ENCODE assay signal across 27 mouse cellular contexts in the genomic region with DNA sequence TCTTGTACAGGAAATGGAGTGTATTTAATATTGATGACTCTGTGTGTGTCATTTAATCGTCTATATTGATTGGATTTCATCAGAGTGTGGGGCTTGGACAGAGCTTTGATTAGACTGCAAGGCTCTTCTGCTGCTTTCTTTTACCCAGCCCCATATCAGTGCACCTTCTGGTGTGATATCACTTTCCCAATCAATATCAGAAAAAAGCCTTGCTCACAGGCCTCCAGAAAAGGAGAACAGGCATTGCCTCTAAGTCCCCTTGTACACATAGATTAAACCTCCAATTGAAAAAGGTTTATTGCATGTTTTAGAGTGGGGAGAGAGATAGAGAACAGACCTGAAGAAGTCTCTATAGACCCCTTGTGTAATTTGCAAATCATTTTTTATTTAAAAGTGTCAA.
"Had no signal": no experiment of that assay in that cellular context is flagged by ENCODE, and none has a peak within 500 bp of the region (broad histone marks: within the 10 kb centered on the region; RNA-seq: fewer than 3 reads in every experiment).

No protein-coding gene starts in this region.

- H3K27me3 ChIP-seq: embryonic facial prominence, embryonic 12.5 days; embryonic facial prominence, embryonic 13.5 days; embryonic facial prominence, embryonic 15.5 days; forebrain, embryonic 12.5 days; forebrain, embryonic 13.5 days; forebrain, embryonic 15.5 days had no signal

- H3K4me3 ChIP-seq: embryonic facial prominence, embryonic 10.5 days; embryonic facial prominence, embryonic 12.5 days; embryonic facial prominence, embryonic 13.5 days; embryonic facial prominence, embryonic 15.5 days; erythroblast, embryonic 14.5 days; forebrain, embryonic 10.5 days; forebrain, embryonic 12.5 days; forebrain, embryonic 13.5 days; forebrain, embryonic 15.5 days; gastrocnemius, adult 2 months; heart, adult 2 months had no signal

- H3K27ac ChIP-seq: embryonic facial prominence, embryonic 10.5 days; embryonic facial prominence, embryonic 12.5 days; embryonic facial prominence, embryonic 13.5 days; embryonic facial prominence, embryonic 15.5 days; forebrain, embryonic 10.5 days; forebrain, embryonic 12.5 days; forebrain, embryonic 13.5 days; forebrain, embryonic 15.5 days; gastrocnemius, adult 2 months; heart, adult 2 months had no signal

- H3K9ac ChIP-seq: embryonic facial prominence, embryonic 12.5 days; embryonic facial prominence, embryonic 13.5 days; embryonic facial prominence, embryonic 15.5 days; forebrain, embryonic 12.5 days; forebrain, embryonic 13.5 days; forebrain, embryonic 15.5 days; forebrain, postnatal 0 days had no signal

- DNase-seq: cerebellum, adult 9-10 months; cerebellum, adult 9-11 months; cerebellum, postnatal 10 days; cerebellum, postnatal 14 days; cerebellum, postnatal 25 days; cerebellum, postnatal 36 days; embryo, embryonic 11 days; forebrain, postnatal 0 days; gastrocnemius, adult 2 months; gastrocnemius, postnatal 10 days; gastrocnemius, postnatal 14 days; gastrocnemius, postnatal 25 days; gastrocnemius, postnatal 36 days; heart, adult 11 months; heart, adult 18-20 months; heart, adult 2 months had no signal

- ATAC-seq: forebrain, embryonic 13.5 days; forebrain, embryonic 14.5 days; forebrain, embryonic 15.5 days; forebrain, embryonic 16.5 days; forebrain, postnatal 0 days had no signal

- H3K36me3 ChIP-seq: embryonic facial prominence, embryonic 10.5 days; embryonic facial prominence, embryonic 12.5 days; embryonic facial prominence, embryonic 13.5 days; embryonic facial prominence, embryonic 15.5 days; forebrain, embryonic 10.5 days; forebrain, embryonic 12.5 days; forebrain, embryonic 15.5 days had no signal

- H3K4me1 ChIP-seq: embryonic facial prominence, embryonic 12.5 days; embryonic facial prominence, embryonic 13.5 days; embryonic facial prominence, embryonic 15.5 days; forebrain, embryonic 10.5 days; forebrain, embryonic 12.5 days; forebrain, embryonic 13.5 days; forebrain, embryonic 15.5 days had no signal

- H3K4me2 ChIP-seq: embryonic facial prominence, embryonic 12.5 days; embryonic facial prominence, embryonic 13.5 days; embryonic facial prominence, embryonic 15.5 days; forebrain, embryonic 12.5 days; forebrain, embryonic 13.5 days; forebrain, embryonic 15.5 days had no signal

- H3K9me3 ChIP-seq: embryonic facial prominence, embryonic 10.5 days; embryonic facial prominence, embryonic 12.5 days; embryonic facial prominence, embryonic 13.5 days; embryonic facial prominence, embryonic 15.5 days; forebrain, embryonic 10.5 days; forebrain, embryonic 12.5 days; forebrain, embryonic 13.5 days; forebrain, embryonic 15.5 days had no signal
